Mouse (Mus musculus): ENCODE results near the gene Itpr2. TPM values are rescaled to one million over a fixed set of nuclear protein-coding genes. Genes with fewer than 3 reads are reported as not detected.

Gene Itpr2
- polyA plus RNA-seq, 1 experiment from 2014 or later: 5.9 TPM

DNA sequence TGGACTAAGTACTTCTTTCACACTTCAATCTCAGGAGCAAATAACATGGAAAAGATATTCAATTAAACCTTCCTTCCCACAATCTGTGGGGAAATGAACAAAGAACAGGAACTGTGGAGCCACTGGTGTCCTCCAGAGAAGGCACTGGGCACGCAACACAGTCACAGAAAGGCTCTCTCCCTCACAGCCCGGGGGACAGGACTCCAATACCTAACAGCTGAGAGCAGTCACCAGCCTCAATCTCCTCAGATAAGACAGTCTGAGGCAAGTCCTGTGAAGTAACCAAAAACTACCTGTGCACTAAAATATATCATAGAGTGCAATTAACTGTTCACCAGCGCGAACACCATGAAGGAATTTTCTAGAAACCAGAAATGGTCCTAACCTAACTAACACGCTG, 1.3 kb downstream of the Itpr2 start:
- H3K4me1 ChIP-seq (replicated peaks; ENCODE audit: control insufficient read depth, insufficient read depth, low read length): no peaks in the 10 kb centered on the region
- DNase-seq (ENCODE audit: low spot score): no peak
- no peak overlapping the region for H3K4me3 ChIP-seq (ENCODE audit: low read depth, low read length)
- no peaks in the 10 kb centered on the region for H3K36me3 ChIP-seq (ENCODE audit: control insufficient read depth, insufficient read depth, low read length)
- H3K4me2 ChIP-seq (replicated peaks; ENCODE audit: low read depth, low read length): no peak overlapping the region
- 72% methylated on average over 5 of the region's 5 CpGs for WGBS
- H3K9me3 ChIP-seq (ENCODE audit: control insufficient read depth, low read length): no peaks in the 10 kb centered on the region
- H3K9ac ChIP-seq (ENCODE audit: low read depth, low read length): no peak overlapping the region
- peaks cover 4% of the 10 kb centered on the region; the same call in 1 of the 2 replicates for H3K27me3 ChIP-seq (ENCODE audit: control insufficient read depth, insufficient read depth, low read length)
- H3K27ac ChIP-seq (ENCODE audit: low read depth, low read length): no peak overlapping the region
- ATAC-seq (ENCODE audit: low FRiP score): no peak

DNA sequence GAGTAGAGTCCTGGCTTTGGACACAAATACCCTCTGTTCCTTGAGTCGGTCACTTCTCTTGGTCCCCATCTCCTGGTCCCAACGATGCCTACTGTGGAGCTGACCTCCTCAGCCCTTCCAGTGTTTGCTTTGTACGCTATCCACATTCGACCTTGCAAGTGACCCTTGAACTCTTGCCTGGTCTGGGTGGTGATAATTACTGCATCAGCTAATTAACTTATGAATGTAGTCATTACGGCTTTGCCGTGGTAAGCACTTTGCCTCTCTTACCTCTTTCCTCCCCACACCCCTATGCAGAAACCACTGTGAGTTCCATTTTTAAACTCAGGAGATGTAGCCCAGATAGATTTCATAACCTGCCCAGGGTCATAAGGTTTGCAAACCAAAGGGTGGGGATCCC, 1.8 kb downstream of the Itpr2 start:
- Histone ChIP-seq H3K9me3 (ENCODE audit: control insufficient read depth, low read length) (no peaks in the 10 kb centered on the region), H3K4me3 (ENCODE audit: low read depth, low read length) (no peak overlapping the region), H3K36me3 (ENCODE audit: control insufficient read depth, insufficient read depth, low read length) (no peaks in the 10 kb centered on the region), H3K9ac (ENCODE audit: low read depth, low read length) (no peak overlapping the region), H3K4me2 (replicated peaks; ENCODE audit: low read depth, low read length) (no peak overlapping the region), H3K27ac (ENCODE audit: low read depth, low read length) (no peak overlapping the region), H3K4me1 (replicated peaks; ENCODE audit: control insufficient read depth, insufficient read depth, low read length) (no peaks in the 10 kb centered on the region), H3K27me3 (ENCODE audit: control insufficient read depth, insufficient read depth, low read length) (peaks cover 4% of the 10 kb centered on the region; the same call in 1 of the 2 replicates)
- 74% methylated on average over 6 of the region's 6 CpGs for WGBS
- DNase-seq (ENCODE audit: low spot score) (no peak), ATAC-seq (ENCODE audit: low FRiP score) (no peak)

DNA sequence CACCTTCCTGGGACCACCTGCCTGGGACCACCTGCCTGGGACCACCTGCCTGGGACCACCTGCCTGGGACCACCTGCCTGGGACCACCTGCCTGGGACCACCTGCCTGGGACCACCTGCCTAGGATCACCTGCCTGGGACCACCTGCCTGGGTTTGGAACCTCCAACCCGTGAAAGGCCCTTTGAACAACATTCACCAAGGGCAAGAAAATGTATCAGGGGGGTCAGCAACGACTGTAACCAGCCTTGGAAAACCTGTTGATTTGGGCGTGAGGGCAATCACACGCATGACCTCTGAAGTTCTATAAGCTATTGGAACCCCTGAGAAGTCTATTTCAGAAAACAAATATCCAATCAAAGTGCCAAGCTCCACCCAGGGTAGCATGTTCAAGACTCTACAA, 2.5 kb downstream of the Itpr2 start:
- no peak overlapping the region for H3K9ac ChIP-seq (ENCODE audit: low read depth, low read length)
- H3K27me3 ChIP-seq (ENCODE audit: control insufficient read depth, insufficient read depth, low read length): peaks cover 4% of the 10 kb centered on the region; the same call in 1 of the 2 replicates
- no peak overlapping the region for H3K4me2 ChIP-seq (replicated peaks; ENCODE audit: low read depth, low read length)
- WGBS: 70% methylated on average over 4 of the region's 4 CpGs
- H3K4me1 ChIP-seq (replicated peaks; ENCODE audit: control insufficient read depth, insufficient read depth, low read length): no peaks in the 10 kb centered on the region
- H3K9me3 ChIP-seq (ENCODE audit: control insufficient read depth, low read length): no peaks in the 10 kb centered on the region
- no peak overlapping the region for H3K4me3 ChIP-seq (ENCODE audit: low read depth, low read length)
- no peaks in the 10 kb centered on the region for H3K36me3 ChIP-seq (ENCODE audit: control insufficient read depth, insufficient read depth, low read length)
- DNase-seq (ENCODE audit: low spot score) (no peak), ATAC-seq (ENCODE audit: low FRiP score) (no peak)
- H3K27ac ChIP-seq (ENCODE audit: low read depth, low read length): no peak overlapping the region

DNA sequence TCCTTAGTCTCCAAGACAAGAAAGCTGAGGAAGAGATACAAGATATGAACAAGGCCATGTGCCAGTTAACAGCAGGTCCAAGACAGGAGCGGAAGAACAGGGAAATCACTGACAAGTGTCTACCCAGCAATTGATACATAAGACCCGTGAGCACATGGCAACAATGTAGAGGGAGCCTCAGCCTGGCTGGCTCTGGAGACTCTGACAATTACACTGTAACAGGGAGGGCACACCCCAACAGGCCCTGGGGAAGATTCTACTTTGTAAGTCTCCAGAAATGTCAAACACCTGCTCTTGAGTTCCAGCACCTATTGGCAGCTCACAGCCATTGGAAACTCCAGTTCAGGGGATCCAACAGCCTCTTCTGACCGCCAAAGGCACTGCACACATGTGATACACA, 3.6 kb downstream of the Itpr2 start:
- Histone ChIP-seq H3K4me2 (replicated peaks; ENCODE audit: low read depth, low read length) (no peak overlapping the region), H3K27me3 (ENCODE audit: control insufficient read depth, insufficient read depth, low read length) (peaks cover 1% of the 10 kb centered on the region; the same call in 1 of the 2 replicates), H3K27ac (ENCODE audit: low read depth, low read length) (no peak overlapping the region), H3K4me3 (ENCODE audit: low read depth, low read length) (no peak overlapping the region), H3K9me3 (ENCODE audit: control insufficient read depth, low read length) (no peaks in the 10 kb centered on the region), H3K36me3 (ENCODE audit: control insufficient read depth, insufficient read depth, low read length) (no peaks in the 10 kb centered on the region), H3K9ac (ENCODE audit: low read depth, low read length) (no peak overlapping the region), H3K4me1 (replicated peaks; ENCODE audit: control insufficient read depth, insufficient read depth, low read length) (no peaks in the 10 kb centered on the region)
- 88% methylated on average over 3 of the region's 3 CpGs for WGBS
- DNase-seq (ENCODE audit: low spot score) (no peak), ATAC-seq (ENCODE audit: low FRiP score) (no peak)

DNA sequence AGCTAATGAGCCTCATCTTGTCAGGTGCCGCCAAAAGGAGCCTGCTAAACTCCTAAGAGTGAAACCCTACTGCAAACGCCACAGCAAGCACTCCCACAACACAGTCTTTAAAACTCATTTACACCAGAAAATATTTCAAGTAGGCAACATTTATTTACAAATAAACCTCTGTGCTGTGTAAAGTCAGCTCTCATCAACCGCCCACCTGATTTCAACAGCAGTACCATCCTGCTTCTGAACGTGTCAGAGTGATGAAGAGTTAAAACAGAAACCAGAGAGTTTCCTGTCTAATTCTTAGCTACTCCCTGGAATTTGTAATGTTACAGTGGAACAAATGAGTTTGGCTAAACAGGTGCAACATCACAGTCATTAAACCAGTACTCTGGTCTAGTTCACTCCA, 4.2 kb downstream of the Itpr2 start:
- no peaks in the 10 kb centered on the region for H3K27me3 ChIP-seq (ENCODE audit: control insufficient read depth, insufficient read depth, low read length)
- no peak overlapping the region for H3K9ac ChIP-seq (ENCODE audit: low read depth, low read length)
- H3K4me2 ChIP-seq (replicated peaks; ENCODE audit: low read depth, low read length): no peak overlapping the region
- no peaks in the 10 kb centered on the region for H3K36me3 ChIP-seq (ENCODE audit: control insufficient read depth, insufficient read depth, low read length)
- H3K9me3 ChIP-seq (ENCODE audit: control insufficient read depth, low read length): no peaks in the 10 kb centered on the region
- no peaks in the 10 kb centered on the region for H3K4me1 ChIP-seq (replicated peaks; ENCODE audit: control insufficient read depth, insufficient read depth, low read length)
- ATAC-seq (ENCODE audit: low FRiP score) (no peak), DNase-seq (ENCODE audit: low spot score) (no peak)
- 77% methylated on average over 4 of the region's 4 CpGs for WGBS
- H3K27ac ChIP-seq (ENCODE audit: low read depth, low read length): no peak overlapping the region
- no peak overlapping the region for H3K4me3 ChIP-seq (ENCODE audit: low read depth, low read length)

DNA sequence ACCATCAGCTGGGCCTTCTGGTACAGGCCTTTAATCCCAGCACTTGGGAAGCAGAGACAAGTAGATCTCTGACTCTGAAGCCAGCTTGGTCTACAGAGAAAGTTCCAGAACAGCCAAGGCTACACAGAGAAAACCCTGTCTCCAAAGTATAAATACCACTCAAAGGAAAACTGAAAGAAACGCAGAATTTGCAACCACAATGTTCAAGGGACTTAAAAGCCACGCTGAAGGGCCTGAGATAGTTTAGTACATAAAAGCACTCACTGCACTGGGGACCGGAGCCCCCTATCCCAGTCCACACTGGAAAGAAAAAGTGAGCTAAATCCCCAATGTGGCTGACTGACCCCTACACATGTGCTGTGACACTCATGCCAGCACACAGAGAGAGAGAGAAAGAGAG, 4.6 kb downstream of the Itpr2 start:
- no peak overlapping the region for H3K9ac ChIP-seq (ENCODE audit: low read depth, low read length)
- no peaks in the 10 kb centered on the region for H3K27me3 ChIP-seq (ENCODE audit: control insufficient read depth, insufficient read depth, low read length)
- no peaks in the 10 kb centered on the region for H3K9me3 ChIP-seq (ENCODE audit: control insufficient read depth, low read length)
- WGBS: 77% methylated on average over 3 of the region's 3 CpGs
- no peak for DNase-seq (ENCODE audit: low spot score)
- H3K4me3 ChIP-seq (ENCODE audit: low read depth, low read length): no peak overlapping the region
- no peaks in the 10 kb centered on the region for H3K36me3 ChIP-seq (ENCODE audit: control insufficient read depth, insufficient read depth, low read length)
- ATAC-seq (ENCODE audit: low FRiP score): no peak
- no peaks in the 10 kb centered on the region for H3K4me1 ChIP-seq (replicated peaks; ENCODE audit: control insufficient read depth, insufficient read depth, low read length)
- no peak overlapping the region for H3K4me2 ChIP-seq (replicated peaks; ENCODE audit: low read depth, low read length)
- no peak overlapping the region for H3K27ac ChIP-seq (ENCODE audit: low read depth, low read length)

DNA sequence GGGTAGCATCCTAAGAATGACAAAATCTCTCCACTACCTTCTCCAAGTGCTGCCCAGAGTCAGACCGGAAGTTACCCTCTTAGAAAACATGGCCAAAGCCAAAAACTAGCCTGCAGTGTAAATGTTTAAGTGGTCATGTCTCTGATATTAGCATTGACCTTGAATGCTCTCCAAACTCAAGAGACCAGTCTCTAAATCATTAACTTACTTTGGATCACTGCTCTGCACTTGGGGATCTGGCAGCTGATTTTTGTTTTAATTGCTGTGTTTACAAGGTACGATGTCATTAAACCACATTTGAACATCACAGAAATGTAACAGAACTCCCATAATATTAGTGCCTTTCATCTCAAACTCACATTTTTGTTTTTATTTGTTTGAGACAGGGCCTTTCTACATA, 10.3 kb downstream of the Itpr2 start:
- H3K4me1 ChIP-seq (replicated peaks; ENCODE audit: control insufficient read depth, insufficient read depth, low read length): no peaks in the 10 kb centered on the region
- H3K36me3 ChIP-seq (ENCODE audit: control insufficient read depth, insufficient read depth, low read length): no peaks in the 10 kb centered on the region
- H3K4me3 ChIP-seq (ENCODE audit: low read depth, low read length): no peak overlapping the region
- H3K9ac ChIP-seq (ENCODE audit: low read depth, low read length): no peak overlapping the region
- WGBS: 89% methylated on average over 2 of the region's 2 CpGs
- no peaks in the 10 kb centered on the region for H3K9me3 ChIP-seq (ENCODE audit: control insufficient read depth, low read length)
- DNase-seq (ENCODE audit: low spot score) (no peak), ATAC-seq (ENCODE audit: low FRiP score) (no peak)
- H3K27ac ChIP-seq (ENCODE audit: low read depth, low read length): no peak overlapping the region
- H3K4me2 ChIP-seq (replicated peaks; ENCODE audit: low read depth, low read length): no peak overlapping the region
- H3K27me3 ChIP-seq (ENCODE audit: control insufficient read depth, insufficient read depth, low read length): no peaks in the 10 kb centered on the region

DNA sequence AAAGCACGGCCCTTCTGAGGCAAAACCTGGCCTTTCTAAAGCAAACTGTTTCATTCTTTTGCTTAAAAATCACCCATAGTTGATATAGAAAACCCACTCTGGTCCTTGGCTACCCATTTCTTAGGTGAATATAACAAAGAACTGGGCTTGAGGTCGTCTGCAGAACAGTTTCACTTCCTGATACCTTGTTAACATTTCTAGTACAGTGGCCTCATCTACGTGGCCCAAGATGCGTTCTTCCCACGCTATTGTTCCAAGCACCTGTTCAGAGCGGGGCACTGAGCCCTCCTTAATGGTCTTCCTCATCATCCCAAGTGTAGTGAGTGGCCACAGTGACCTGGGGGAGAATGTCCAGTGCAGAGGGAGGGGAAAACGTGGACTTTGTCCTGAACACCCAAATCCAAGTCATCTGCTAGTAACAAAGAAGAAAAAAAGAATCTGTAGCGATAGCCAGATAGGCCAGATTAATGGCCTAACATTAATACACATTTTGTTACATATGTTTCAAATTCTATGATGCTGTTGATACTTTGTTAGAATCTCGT, 11.5 kb downstream of the Itpr2 start:
- 82% methylated on average over 9 of the region's 9 CpGs for WGBS
- no peaks in the 10 kb centered on the region for H3K9me3 ChIP-seq (ENCODE audit: control insufficient read depth, low read length)

DNA sequence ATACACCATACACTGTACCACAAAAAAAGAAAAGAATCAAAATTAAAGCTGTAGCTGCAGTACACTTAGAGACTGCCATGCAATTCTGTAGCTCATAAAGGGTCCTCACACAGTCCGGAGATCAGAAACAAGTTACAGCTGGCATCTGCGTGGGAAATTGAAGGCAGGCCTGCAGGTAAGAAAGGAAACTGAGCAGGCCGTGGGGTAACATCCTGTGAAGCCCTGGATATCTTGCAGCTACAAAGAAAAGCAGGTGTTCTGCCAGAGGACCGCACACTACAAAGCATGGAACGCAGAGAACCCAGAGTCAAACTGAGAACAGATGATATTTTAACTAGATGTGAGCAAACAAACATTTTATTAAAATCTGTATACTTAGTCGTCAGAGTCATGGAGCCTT, 12.2 kb downstream of the Itpr2 start:
- 92% methylated on average over 6 of the region's 6 CpGs for WGBS

More for the DNA sequence above, 11.5 kb downstream of the Itpr2 start:
- H3K27me3 ChIP-seq (ENCODE audit: control insufficient read depth, insufficient read depth, low read length): no peaks in the 10 kb centered on the region
- no peak overlapping the region for H3K9ac ChIP-seq (ENCODE audit: low read depth, low read length)
- H3K36me3 ChIP-seq (ENCODE audit: control insufficient read depth, insufficient read depth, low read length): no peaks in the 10 kb centered on the region
- DNase-seq (ENCODE audit: low spot score): no peak
- ATAC-seq (ENCODE audit: low FRiP score): no peak
- H3K27ac ChIP-seq (ENCODE audit: low read depth, low read length): no peak overlapping the region
- no peak overlapping the region for H3K4me2 ChIP-seq (replicated peaks; ENCODE audit: low read depth, low read length)
- H3K4me1 ChIP-seq (replicated peaks; ENCODE audit: control insufficient read depth, insufficient read depth, low read length): no peaks in the 10 kb centered on the region
- H3K4me3 ChIP-seq (ENCODE audit: low read depth, low read length): no peak overlapping the region

More for the DNA sequence above, 12.2 kb downstream of the Itpr2 start:
- DNase-seq (ENCODE audit: low spot score) (no peak), ATAC-seq (ENCODE audit: low FRiP score) (no peak)
- Histone ChIP-seq H3K36me3 (ENCODE audit: control insufficient read depth, insufficient read depth, low read length) (no peaks in the 10 kb centered on the region), H3K4me1 (replicated peaks; ENCODE audit: control insufficient read depth, insufficient read depth, low read length) (no peaks in the 10 kb centered on the region), H3K27ac (ENCODE audit: low read depth, low read length) (no peak overlapping the region), H3K9me3 (ENCODE audit: control insufficient read depth, low read length) (no peaks in the 10 kb centered on the region), H3K4me3 (ENCODE audit: low read depth, low read length) (no peak overlapping the region), H3K27me3 (ENCODE audit: control insufficient read depth, insufficient read depth, low read length) (no peaks in the 10 kb centered on the region), H3K4me2 (replicated peaks; ENCODE audit: low read depth, low read length) (no peak overlapping the region), H3K9ac (ENCODE audit: low read depth, low read length) (no peak overlapping the region)

Data from hindbrain, embryonic 11.5 days (tissue).